Mouse (Mus musculus) G1E-ER4 (cell line): Measurements from ENCODE around the gene Phldb2. TPM values are rescaled to one million over a fixed set of nuclear protein-coding genes. Genes with fewer than 3 reads are reported as not detected.

ENCODE experiments used
- GATA1 ChIP-seq: IDR thresholded peaks from one replicate; pipeline ENCODE4 v1.8.0; 2012; ENCODE audit warnings: low read length, inconsistent platforms
- polyA plus RNA-seq: library from polyadenylated mRNA; stranded (reverse); fragments of >175 nt; gene quantifications from 2 replicates; pipeline ENCODE4 v1.2.3, GENCODE M21; 2012

Gene Phldb2
- polyA plus RNA-seq, 1 experiment, result not detected

GRCm38 (mm10) chr16:45723172-45723901, 230.1 kb downstream of the Phldb2 start:
- no peak for TF ChIP-seq GATA1

- TF ChIP-seq GATA1, result no peak
These were observed 230.9 kb downstream of the Phldb2 start for GRCm38 (mm10) chr16:45722460-45722951.

GRCm38 (mm10) chr16:45720022-45720630, 233.3 kb downstream of the Phldb2 start:
- TF ChIP-seq GATA1, result no peak

- TF ChIP-seq GATA1, result no peak
These were observed 235.1 kb downstream of the Phldb2 start for GRCm38 (mm10) chr16:45718296-45718695.

DNA sequence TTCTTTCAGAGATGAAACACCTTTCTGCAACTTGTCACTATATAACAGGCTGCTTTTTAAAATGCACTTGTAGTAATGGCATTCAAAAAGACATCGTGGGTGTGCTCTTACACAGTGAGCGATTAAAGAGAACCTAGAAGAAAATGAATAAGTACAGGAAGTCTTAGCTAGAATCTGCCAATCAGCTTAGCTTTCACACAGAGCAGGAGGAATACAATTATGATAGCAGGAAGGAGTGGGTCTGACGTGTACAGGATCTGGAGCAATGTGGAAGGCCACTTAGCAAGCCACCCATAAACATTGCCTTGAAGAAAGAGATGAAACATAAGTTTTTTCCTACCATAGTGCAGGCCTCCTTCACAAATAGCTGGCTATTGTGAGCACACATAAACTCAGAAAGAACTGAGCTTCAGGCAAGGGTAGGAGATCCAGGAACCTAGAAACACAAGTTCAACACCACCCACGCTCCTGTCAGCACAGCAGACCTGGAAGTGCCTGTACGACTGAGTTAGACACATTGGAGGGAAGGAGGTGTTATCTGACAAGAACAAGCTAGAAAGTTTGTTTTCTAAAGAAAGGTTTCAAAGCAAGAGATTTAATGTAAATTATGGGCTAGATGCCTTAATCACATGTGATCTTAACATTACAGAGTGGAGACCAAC, 238.8 kb downstream of the Phldb2 start:
- TF ChIP-seq GATA1, result no peak

GRCm38 (mm10) chr16:45713878-45714277, 239.5 kb downstream of the Phldb2 start:
- no peak for TF ChIP-seq GATA1

DNA sequence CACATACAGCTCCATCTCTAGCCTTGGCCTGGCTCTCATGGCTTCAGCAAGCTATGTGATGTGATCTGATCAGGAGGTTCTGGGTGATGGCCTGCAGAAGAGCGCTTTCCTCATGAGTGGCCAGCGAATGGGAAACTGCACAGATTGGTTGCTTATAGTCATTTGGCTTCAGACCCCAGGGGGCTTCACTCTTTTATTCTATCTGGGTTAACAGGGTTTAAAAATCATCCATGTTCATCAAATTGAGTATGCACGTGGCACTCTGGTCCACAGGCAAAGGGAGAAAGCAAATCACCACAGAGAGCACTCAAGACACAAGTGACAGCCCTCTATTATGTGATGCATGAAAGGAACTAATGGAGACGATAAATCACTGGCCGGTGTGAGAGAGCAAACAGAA, 240.1 kb downstream of the Phldb2 start:
- no peak for TF ChIP-seq GATA1

- TF ChIP-seq GATA1, result no peak
These were observed 242.1 kb downstream of the Phldb2 start for GRCm38 (mm10) chr16:45711263-45711662.

DNA sequence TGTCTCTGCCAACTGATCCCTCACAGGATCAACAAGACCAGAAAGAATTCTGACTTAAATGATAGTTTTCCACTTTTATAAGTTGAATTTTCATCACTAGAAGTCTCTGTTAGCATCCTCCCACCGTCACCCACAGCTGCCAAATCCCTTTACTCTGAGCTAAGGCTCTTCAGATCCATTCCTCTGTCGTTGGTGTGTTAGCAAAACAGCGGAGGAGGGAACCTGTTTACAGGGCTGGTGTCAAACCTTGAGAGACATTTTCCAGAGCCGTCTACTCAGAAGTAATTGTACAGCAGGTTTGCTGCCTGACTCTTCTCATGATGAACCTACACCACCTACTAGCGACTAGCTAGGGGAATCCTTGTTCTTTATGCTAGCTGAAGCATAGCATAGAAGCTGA, 254.1 kb downstream of the Phldb2 start:
- no peak for TF ChIP-seq GATA1

DNA sequence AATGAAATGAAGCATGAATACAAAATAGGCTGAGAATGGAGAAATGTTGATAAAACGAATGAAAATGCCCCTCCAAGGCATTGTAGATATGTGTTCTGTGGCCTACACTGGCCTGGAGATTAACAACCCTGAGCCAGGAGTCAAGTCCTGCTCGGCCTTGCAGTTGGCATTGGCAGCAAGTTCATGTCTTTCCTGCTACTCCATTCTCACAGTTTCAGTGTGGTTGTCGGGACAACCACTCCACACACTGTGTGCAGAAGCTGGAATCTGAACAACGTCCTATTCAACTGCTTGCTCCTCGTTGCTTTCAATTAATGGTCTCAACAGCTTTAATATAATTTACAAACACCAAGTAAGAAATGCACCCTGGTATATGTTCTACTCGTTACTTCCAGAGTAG, 255.4 kb downstream of the Phldb2 start:
- no peak for TF ChIP-seq GATA1

Other genes with a start within 250 kb of the Phldb2 start
- gene Tagln3, start 229.0 kb downstream of the Phldb2 start, polyA plus RNA-seq, result not detected in 2 replicates
- 3.2 and 5.0 TPM in 2 replicates for gene Abhd10, start 210.6 kb downstream of the Phldb2 start, polyA plus RNA-seq
- gene Plcxd2, start 56.6 kb upstream of the Phldb2 start, polyA plus RNA-seq, result not detected in 2 replicates
- not detected in 2 replicates for gene Cd96, start 166.7 kb upstream of the Phldb2 start, polyA plus RNA-seq
- gene Gm4737, start 201.5 kb upstream of the Phldb2 start, polyA plus RNA-seq, result 38.5 and 77.1 TPM in 2 replicates